Mouse (Mus musculus) embryo, embryonic 10 days (tissue): ENCODE measurements at regions not wholly inside any gene's neighbourhood (a gene's known extent, or its start where the extent isn't known, plus 50 kb on each side); places are given as distances from the start of the nearest gene placed in this dataset.

Experiments
- DNase-seq: peaks from one replicate; pipeline ENCODE4 v3.0.0-alpha.2; 2015; ENCODE audit warnings: low spot score

GRCm38 (mm10) chr2:110426881-110427280 lies 63.9 kb upstream of the Fibin start:
- DNase-seq = no peak

GRCm38 (mm10) chr2:110452694-110453093 lies 89.7 kb upstream of the Fibin start:
- DNase-seq = no peak

- no peak for DNase-seq
These were observed 109.5 kb upstream of the Fibin start for GRCm38 (mm10) chr2:110472307-110472995.

- DNase-seq = no peak
These were observed 113.6 kb upstream of the Fibin start for GRCm38 (mm10) chr2:110476591-110476990.

- DNase-seq = no peak
These were observed 115.8 kb upstream of the Slc5a12 start for GRCm38 (mm10) chr2:110481327-110481726.

GRCm38 (mm10) chr2:110486201-110486600 lies 110.9 kb upstream of the Slc5a12 start:
- no peak for DNase-seq

GRCm38 (mm10) chr2:110486724-110487123 lies 110.4 kb upstream of the Slc5a12 start:
- peak; percentile 25 for DNase-seq

GRCm38 (mm10) chr2:110487950-110488349 lies 109.1 kb upstream of the Slc5a12 start:
- peak; percentile 7 for DNase-seq

GRCm38 (mm10) chr2:110501786-110502185 lies 95.3 kb upstream of the Slc5a12 start:
- no peak for DNase-seq

GRCm38 (mm10) chr2:110508162-110508748 lies 88.8 kb upstream of the Slc5a12 start:
- DNase-seq = no peak

GRCm38 (mm10) chr2:110523173-110523803 lies 73.8 kb upstream of the Slc5a12 start:
- DNase-seq = peak; percentile 44

- DNase-seq = peak; percentile 28
These were observed 68.9 kb upstream of the Slc5a12 start for GRCm38 (mm10) chr2:110528191-110528590.

GRCm38 (mm10) chr2:110540140-110540539 lies 57.0 kb upstream of the Slc5a12 start:
- DNase-seq = no peak

GRCm38 (mm10) chr2:110540570-110541357 lies 56.3 kb upstream of the Slc5a12 start:
- no peak for DNase-seq

GRCm38 (mm10) chr2:110541358-110541737 lies 55.8 kb upstream of the Slc5a12 start:
- no peak for DNase-seq
